ENCODE assay signal across 8 mouse cellular contexts in the genomic region with DNA sequence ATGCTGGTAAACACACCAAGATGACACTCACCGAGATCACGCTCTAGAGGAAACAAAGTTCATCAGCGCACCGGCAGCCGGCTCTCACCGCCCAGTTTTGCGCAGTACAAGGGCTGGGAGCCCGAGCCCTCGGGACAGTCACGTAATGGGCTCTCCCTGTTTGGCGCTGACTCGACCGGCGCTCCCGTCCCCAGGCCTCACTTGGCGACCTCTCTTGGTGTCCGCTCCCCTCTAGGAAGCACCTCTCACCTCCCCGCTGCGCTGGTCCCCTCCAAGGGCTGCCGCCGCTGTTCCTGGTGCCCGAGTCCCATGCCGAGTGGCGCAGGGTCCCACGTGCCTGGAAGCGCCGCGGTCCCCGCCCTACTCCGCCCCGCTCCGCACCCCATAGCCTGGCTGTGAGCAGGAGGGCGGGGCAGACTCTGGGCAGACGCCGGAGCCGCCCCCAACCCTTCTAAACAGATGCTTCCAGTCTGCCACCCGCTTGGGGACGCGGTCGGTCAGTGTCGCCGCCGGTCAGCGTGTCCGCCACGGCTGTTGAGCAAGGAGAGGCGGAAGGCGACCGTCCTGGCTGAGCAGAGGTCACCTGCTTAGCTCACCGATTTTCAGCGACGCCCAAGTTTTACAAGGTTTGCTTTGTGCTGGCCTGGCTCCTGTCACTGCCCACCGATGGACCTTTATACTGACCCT. TPM values are rescaled to one million over a fixed set of nuclear protein-coding genes. Genes with fewer than 3 reads are reported as not detected.
DNase-seq lines count a peak whose midpoint lies in the region; ATAC-seq and TF ChIP-seq lines count a peak whose summit lies in the region.

No protein-coding gene starts in this region.

- intact Hi-C loops in gastrocnemius, adult 2 months (cut with DNase I), result loop anchor here (1.0 to 2.0 kb wide), 2 partner anchors 17 to 37 kb away; no protein-coding TSS in a partner anchor

- H3K27me3 ChIP-seq in ES-Bruce4 (ENCODE audit: control insufficient read depth, insufficient read depth, low read length, poor library complexity, severe bottlenecking), result no peaks in the 10 kb centered on the region; the same call in 1 of the 2 replicates
- peaks cover 42% of the 10 kb centered on the region for H3K27me3 ChIP-seq in hindbrain, embryonic 15.5 days
- peaks cover 28% of the 10 kb centered on the region for H3K27me3 ChIP-seq in limb, embryonic 11.5 days (ENCODE audit: control insufficient read depth, insufficient read depth, low read length)
- peaks cover 40% of the 10 kb centered on the region for H3K27me3 ChIP-seq in midbrain, embryonic 11.5 days (ENCODE audit: control insufficient read depth, insufficient read depth, low read length)
- H3K27me3 ChIP-seq in small intestine, adult 2 months (ENCODE audit: control insufficient read depth, insufficient read depth, low read length), result no peaks in the 10 kb centered on the region

- H3K36me3 ChIP-seq in ES-Bruce4 (ENCODE audit: control insufficient read depth, insufficient read depth, low read length, poor library complexity, severe bottlenecking), result no peaks in the 10 kb centered on the region
- H3K36me3 ChIP-seq in hindbrain, embryonic 15.5 days, result no peaks in the 10 kb centered on the region
- no peaks in the 10 kb centered on the region for H3K36me3 ChIP-seq in limb, embryonic 11.5 days (ENCODE audit: control insufficient read depth, insufficient read depth, low read length)
- no peaks in the 10 kb centered on the region for H3K36me3 ChIP-seq in midbrain, embryonic 11.5 days (ENCODE audit: control insufficient read depth, insufficient read depth, low read length)
- H3K36me3 ChIP-seq in small intestine, adult 2 months (ENCODE audit: control insufficient read depth, insufficient read depth, low read length), result no peaks in the 10 kb centered on the region

- peak overlapping the region; percentile 71 for H3K4me3 ChIP-seq in ES-Bruce4 (ENCODE audit: low read depth, low read length)
- peak overlapping the region; percentile 70 for H3K4me3 ChIP-seq in bone marrow, adult 2 months (replicated peaks; ENCODE audit: control insufficient read depth, low read depth, low read length)
- H3K4me3 ChIP-seq in gastrocnemius, adult 2 months, result peak overlapping the region; percentile 91
- peak overlapping the region; percentile 46 for H3K4me3 ChIP-seq in hindbrain, embryonic 15.5 days
- H3K4me3 ChIP-seq in limb, embryonic 11.5 days (ENCODE audit: low read depth, low read length), result peak overlapping the region; percentile 48
- H3K4me3 ChIP-seq in midbrain, embryonic 11.5 days (ENCODE audit: low read depth, low read length), result peak overlapping the region; percentile 41
- H3K4me3 ChIP-seq in small intestine, adult 2 months (ENCODE audit: low read depth, low read length), result peak overlapping the region; percentile 72

- no peak for TF ChIP-seq EP300 in ES-Bruce4 (IDR thresholded peaks at IDR 0.05; ENCODE audit: insufficient read depth, low read depth, low read length)

- TF ChIP-seq POLR2A in ES-Bruce4 (IDR thresholded peaks at IDR 0.05; ENCODE audit: insufficient read depth, low read length), result no peak
- TF ChIP-seq POLR2A in bone marrow, adult 2 months (IDR thresholded peaks at IDR 0.05; ENCODE audit: borderline replicate concordance, control insufficient read depth, low read depth, low read length), result peak; percentile 39; the same call in 1 of the 2 replicates
- peak; percentile 48; the same call in 1 of the 2 replicates for TF ChIP-seq POLR2A in small intestine, adult 2 months (IDR thresholded peaks at IDR 0.05; ENCODE audit: low read depth, low read length)

- 1% methylated on average over 53 of the region's 53 CpGs for WGBS in bone marrow, adult 2 months
- WGBS in hindbrain, embryonic 15.5 days, result under 1% methylated on average over 40 of the region's 53 CpGs
- under 1% methylated on average over 53 of the region's 53 CpGs for WGBS in limb, embryonic 11.5 days
- 0% methylated on average over 48 of the region's 53 CpGs for WGBS in midbrain, embryonic 11.5 days
- under 1% methylated on average over 53 of the region's 53 CpGs for WGBS in small intestine, adult 2 months

- peak overlapping the region; percentile 96 for H3K4me2 ChIP-seq in hindbrain, embryonic 15.5 days
- peak overlapping the region; percentile 85 for H3K4me2 ChIP-seq in limb, embryonic 11.5 days (ENCODE audit: low read depth, severe bottlenecking)
- peak overlapping the region; percentile 96 for H3K4me2 ChIP-seq in midbrain, embryonic 11.5 days

- peak; percentile 93 for DNase-seq in gastrocnemius, adult 2 months
- DNase-seq in limb, embryonic 11.5 days (ENCODE audit: low spot score), result peak; percentile 78
- DNase-seq in midbrain, embryonic 11.5 days (ENCODE audit: low spot score, missing footprints), result peak; percentile 93

- H3K9ac ChIP-seq in ES-Bruce4 (ENCODE audit: low read depth, poor library complexity, severe bottlenecking), result peak overlapping the region; percentile 48; the same call in 1 of the 2 replicates
- peak overlapping the region; percentile 39 for H3K9ac ChIP-seq in hindbrain, embryonic 15.5 days
- peak overlapping the region; percentile 43; the same call in 1 of the 2 replicates for H3K9ac ChIP-seq in limb, embryonic 11.5 days (ENCODE audit: low read length)
- peak overlapping the region; percentile 45; the same call in 1 of the 2 replicates for H3K9ac ChIP-seq in midbrain, embryonic 11.5 days (ENCODE audit: low read length)

- no peak for TF ChIP-seq CTCF in ES-Bruce4 (IDR thresholded peaks at IDR 0.05; ENCODE audit: low read depth, low read length)
- TF ChIP-seq CTCF in bone marrow, adult 2 months (IDR thresholded peaks at IDR 0.05; ENCODE audit: control insufficient read depth, insufficient read depth, low read length), result peak; percentile 17; the same call in 1 of the 2 replicates
- no peak for TF ChIP-seq CTCF in gastrocnemius, adult 2 months (IDR thresholded peaks at IDR 0.05)
- TF ChIP-seq CTCF in small intestine, adult 2 months (IDR thresholded peaks at IDR 0.05; ENCODE audit: extremely low read depth, insufficient read length, insufficient replicate concordance, low read depth, low read length), result no peak

- no peaks in the 10 kb centered on the region for H3K4me1 ChIP-seq in ES-Bruce4 (ENCODE audit: control insufficient read depth, insufficient read depth, low read length)
- no peaks in the 10 kb centered on the region; the same call in 1 of the 2 replicates for H3K4me1 ChIP-seq in bone marrow, adult 2 months (ENCODE audit: control insufficient read depth, insufficient read depth, low read length)
- peaks cover 21% of the 10 kb centered on the region for H3K4me1 ChIP-seq in hindbrain, embryonic 15.5 days (replicated peaks)
- H3K4me1 ChIP-seq in limb, embryonic 11.5 days (ENCODE audit: control insufficient read depth, insufficient read depth, low read length), result 0 out of 2 replicates have a peak, but pooled peaks cover 11% of the 10 kb centered on the region
- 0 out of 2 replicates have a peak, but pooled peaks cover 5% of the 10 kb centered on the region for H3K4me1 ChIP-seq in midbrain, embryonic 11.5 days (ENCODE audit: control insufficient read depth, insufficient read depth, low read length)
- peaks cover 9% of the 10 kb centered on the region; the same call in 1 of the 2 replicates for H3K4me1 ChIP-seq in small intestine, adult 2 months (ENCODE audit: control insufficient read depth, insufficient read depth, insufficient read length, low read length)

- no peak overlapping the region for H3K27ac ChIP-seq in ES-Bruce4 (ENCODE audit: insufficient read depth, low read length)
- H3K27ac ChIP-seq in bone marrow, adult 2 months (ENCODE audit: control insufficient read depth, insufficient read depth, low read depth, low read length, poor library complexity), result peak overlapping the region; percentile 70
- peak overlapping the region; percentile 98 for H3K27ac ChIP-seq in gastrocnemius, adult 2 months
- no peak overlapping the region for H3K27ac ChIP-seq in hindbrain, embryonic 15.5 days (replicated peaks)
- H3K27ac ChIP-seq in limb, embryonic 11.5 days (replicated peaks; ENCODE audit: low read depth, low read length), result no peak overlapping the region
- H3K27ac ChIP-seq in midbrain, embryonic 11.5 days (ENCODE audit: low read depth, low read length), result no peak overlapping the region
- H3K27ac ChIP-seq in small intestine, adult 2 months (ENCODE audit: insufficient read depth, low read depth, low read length), result peak overlapping the region; percentile 80

- peak; percentile 83 for ATAC-seq in hindbrain, embryonic 15.5 days (ENCODE audit: low FRiP score, low read depth)
- ATAC-seq in limb, embryonic 11.5 days (ENCODE audit: insufficient number of reproducible peaks, low FRiP score, low TSS enrichment, low read depth), result peak; percentile 90
- peak; percentile 92 for ATAC-seq in midbrain, embryonic 11.5 days (ENCODE audit: low FRiP score)
- ATAC-seq in erythroid progenitor cell, adult 5-6 weeks (replicated peaks; ENCODE audit: low FRiP score, poor library complexity, severe bottlenecking), result no peak

- no peaks in the 10 kb centered on the region for H3K9me3 ChIP-seq in ES-Bruce4 (replicated peaks; ENCODE audit: control insufficient read depth, insufficient read depth, low read length, poor library complexity, severe bottlenecking)
- H3K9me3 ChIP-seq in hindbrain, embryonic 15.5 days, result no peaks in the 10 kb centered on the region
- H3K9me3 ChIP-seq in limb, embryonic 11.5 days (ENCODE audit: control insufficient read depth, low read length), result no peaks in the 10 kb centered on the region
- no peaks in the 10 kb centered on the region for H3K9me3 ChIP-seq in midbrain, embryonic 11.5 days (ENCODE audit: control insufficient read depth, low read length)

RNA-seq across cellular contexts. Expression of a gene that starts 0.8 kb away (rescaled TPM):
- polyA plus RNA-seq in ES-Bruce4 (2011; ENCODE audit: insufficient read depth, insufficient read length, low read depth, missing spikeins), result 0.96 and 1.4 TPM in 2 replicates
- 0.72 and 0.82 TPM in 2 replicates for polyA plus RNA-seq in bone marrow, adult 2 months (2011; ENCODE audit: insufficient read depth, insufficient read length, low replicate concordance, missing spikeins)
- total RNA-seq in gastrocnemius, adult 2 months (2021), result 10 to 100 TPM; 29.5 to 41.7 TPM
- 0.39 and 0.54 TPM in 2 replicates for polyA plus RNA-seq in hindbrain, embryonic 15.5 days (2015; fragmentation: Nextera tagmentation; extraction: Ambion mirVana)
- 0.40 and 0.88 TPM in 2 replicates for polyA plus RNA-seq in limb, embryonic 11.5 days (2014; fragmentation: Nextera tagmentation; extraction: Ambion mirVana)
- polyA plus RNA-seq in midbrain, embryonic 11.5 days (2014; fragmentation: Nextera tagmentation; extraction: Ambion mirVana), result 0.07 TPM in 1 of 2 replicates, not detected in the other
- 4.0 and 67.8 TPM in 2 replicates for polyA plus RNA-seq in small intestine, adult 2 months (2012; rRNA removed)
- total RNA-seq in erythroid progenitor cell, adult 5-6 weeks (2015; ENCODE audit: low replicate concordance), result 1.1 and 1.7 TPM in 2 replicates
- 1.7 and 2.6 TPM in 2 replicates for total RNA-seq in erythroid progenitor cell, adult 5-6 weeks (2017; ENCODE audit: low replicate concordance)

RNA-seq across cellular contexts. Expression of a gene that starts 37.4 kb away (rescaled TPM):
- polyA plus RNA-seq in ES-Bruce4 (2011; ENCODE audit: insufficient read depth, insufficient read length, low read depth, missing spikeins), result 0.46 TPM in 1 of 2 replicates, not detected in the other
- polyA plus RNA-seq in bone marrow, adult 2 months (2011; ENCODE audit: insufficient read depth, insufficient read length, low replicate concordance, missing spikeins), result 1.3 TPM in 2 replicates
- 1 to 10 TPM in 1 of 2 experiments, under 1 TPM in 1; 0.82 to 1.4 TPM for total RNA-seq in gastrocnemius, adult 2 months (2021)
- 3.2 and 4.4 TPM in 2 replicates for polyA plus RNA-seq in hindbrain, embryonic 15.5 days (2015; fragmentation: Nextera tagmentation; extraction: Ambion mirVana)
- polyA plus RNA-seq in limb, embryonic 11.5 days (2014; fragmentation: Nextera tagmentation; extraction: Ambion mirVana), result 1.6 and 2.5 TPM in 2 replicates
- 1.6 and 2.4 TPM in 2 replicates for polyA plus RNA-seq in midbrain, embryonic 11.5 days (2014; fragmentation: Nextera tagmentation; extraction: Ambion mirVana)
- polyA plus RNA-seq in small intestine, adult 2 months (2012; rRNA removed), result 19.4 and 27.8 TPM in 2 replicates
- 2.9 and 5.0 TPM in 2 replicates for total RNA-seq in erythroid progenitor cell, adult 5-6 weeks (2015; ENCODE audit: low replicate concordance)
- 0.64 and 1.7 TPM in 2 replicates for total RNA-seq in erythroid progenitor cell, adult 5-6 weeks (2017; ENCODE audit: low replicate concordance)

Comparison
In these comparisons a context has a peak if more than half of its experiments do, and no peak if none do; other contexts are left out.
1. H3K27ac ChIP-seq: peak in bone marrow, adult 2 months (single experiment), gastrocnemius, adult 2 months (single experiment) and small intestine, adult 2 months (single experiment); none in ES-Bruce4 (single experiment), hindbrain, embryonic 15.5 days (single experiment), limb, embryonic 11.5 days (single experiment) and midbrain, embryonic 11.5 days (single experiment).
2. H3K4me3 ChIP-seq: peak in every context shown above with its lines; median percentile 91 in gastrocnemius, adult 2 months; 72 in small intestine, adult 2 months; 71 in ES-Bruce4; 70 in bone marrow, adult 2 months; 48 in limb, embryonic 11.5 days; 46 in hindbrain, embryonic 15.5 days; 41 in midbrain, embryonic 11.5 days.
3. Peak in every context shown above with its lines, with median percentiles within 50 percentile points of each other: H3K9ac ChIP-seq, DNase-seq and H3K4me2 ChIP-seq.